ENCODE assay signal across 8 mouse cellular contexts in genomic region chr2:78279382-78280056, GRCm38 (mm10).
DNase-seq lines count a peak whose midpoint lies in the region.

No protein-coding gene starts in this region.

- DNase-seq in adrenal gland, postnatal 25 days, result peak; percentile 4
- DNase-seq in adrenal gland, adult 18-20 months (ENCODE audit: low spot score in 2 of 2), result no peak
- peak; percentile 24 to 40 for DNase-seq in layer of hippocampus, postnatal 10 days (ENCODE audit: low spot score in 2 of 2)
- no peak for DNase-seq in layer of hippocampus, adult 11-12 months (ENCODE audit: low spot score)
- peak; percentile 75 to 79 for DNase-seq in heart, postnatal 10 days
- peak; percentile 5 for DNase-seq in retina, embryonic 14.5 days (ENCODE audit: low spot score)
- no peak for DNase-seq in right cerebral cortex, adult 18-20 months
- no peak for DNase-seq in layer of hippocampus, adult 18-20 months (ENCODE audit: low spot score in 2 of 2)

- intact Hi-C loops in heart, postnatal 10 days (cut with DNase I), result no loop called here

Comparison
In these comparisons a context has a peak if more than half of its experiments do, and no peak if none do; other contexts are left out.
1. DNase-seq: peak in adrenal gland, postnatal 25 days (single experiment), layer of hippocampus, postnatal 10 days (2 of 2), heart, postnatal 10 days (2 of 2) and retina, embryonic 14.5 days (single experiment); none in adrenal gland, adult 18-20 months (0 of 2), layer of hippocampus, adult 11-12 months (single experiment), right cerebral cortex, adult 18-20 months (single experiment) and layer of hippocampus, adult 18-20 months (0 of 2).